Mouse (Mus musculus) ovary, adult 10 weeks (tissue): ENCODE results near the gene Mrpl9. TPM values are rescaled to one million over a fixed set of nuclear protein-coding genes. Genes with fewer than 3 reads are reported as not detected.

Source experiments
- polyA plus RNA-seq: library from polyadenylated mRNA; stranded (reverse); fragments of 350-450 nt; fragmentation: Illumina TruSeq; extraction: RNeasy Lipid Tissue Mini Kit (QIAGEN cat#74804); gene quantifications from one replicate; pipeline ENCODE4 v1.2.3, GENCODE M21; 2014

Mrpl9 gene
- 34.6 TPM for polyA plus RNA-seq

DNA sequence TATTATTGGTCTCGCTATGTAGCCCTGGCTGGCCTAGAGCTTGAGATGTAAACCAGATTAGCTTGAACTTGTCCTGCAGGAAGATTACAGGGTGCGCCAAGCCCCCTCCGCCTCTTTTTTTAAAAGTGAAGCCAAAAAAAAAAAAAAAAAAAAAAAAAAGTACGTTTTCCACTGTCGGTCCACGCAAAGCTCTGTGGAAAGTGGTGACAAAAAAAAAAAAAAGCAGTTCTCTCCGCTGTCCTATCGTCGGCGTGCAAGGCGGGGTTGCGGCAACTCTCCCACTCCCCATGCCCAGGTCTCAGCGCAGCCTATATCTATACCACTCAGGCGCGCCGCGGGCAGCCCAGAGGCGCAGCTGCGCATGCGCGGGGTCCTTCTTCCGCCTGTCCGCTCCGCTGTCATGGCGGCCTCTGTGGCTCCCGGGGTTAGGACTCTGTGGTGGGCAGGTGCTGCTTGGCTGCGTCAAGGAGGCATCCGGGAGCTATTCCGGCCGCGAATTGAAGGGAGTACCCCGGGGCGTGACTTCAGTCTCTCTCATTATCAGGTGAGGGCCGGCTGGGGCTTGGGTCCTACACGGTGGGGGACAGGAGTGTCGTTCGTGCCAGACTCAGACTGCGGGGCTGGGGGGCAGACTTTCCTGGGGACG, at the start of gene Mrpl9:
Gene Mrpl9, plus strand, starts transcription at position 368 of the 646 bp plus-strand sequence.

DNA sequence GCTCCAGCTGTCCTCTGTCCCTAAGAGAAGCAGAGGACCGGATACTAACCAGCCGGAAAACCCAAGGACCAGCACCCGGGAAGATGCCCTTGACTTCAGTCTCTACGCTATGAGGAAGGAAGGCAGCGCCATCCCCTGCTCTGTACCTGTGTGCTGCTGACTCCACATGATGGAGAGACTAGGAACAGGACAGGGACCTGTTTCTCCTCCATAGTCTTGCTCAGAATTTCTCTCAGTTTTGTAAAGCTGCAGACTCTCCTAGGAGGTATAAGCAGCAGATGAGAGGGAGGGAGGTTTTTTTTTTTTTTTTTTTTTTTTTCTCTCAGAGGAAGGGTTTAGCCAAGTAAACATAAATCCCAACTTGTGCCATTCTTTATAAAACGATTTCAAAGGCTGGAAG, 44.9 kb upstream of the Mrpl9 start, which contains the start of gene Lingo4:
Gene Lingo4, plus strand, starts transcription at position 301 of the 400 bp plus-strand sequence.

DNA sequence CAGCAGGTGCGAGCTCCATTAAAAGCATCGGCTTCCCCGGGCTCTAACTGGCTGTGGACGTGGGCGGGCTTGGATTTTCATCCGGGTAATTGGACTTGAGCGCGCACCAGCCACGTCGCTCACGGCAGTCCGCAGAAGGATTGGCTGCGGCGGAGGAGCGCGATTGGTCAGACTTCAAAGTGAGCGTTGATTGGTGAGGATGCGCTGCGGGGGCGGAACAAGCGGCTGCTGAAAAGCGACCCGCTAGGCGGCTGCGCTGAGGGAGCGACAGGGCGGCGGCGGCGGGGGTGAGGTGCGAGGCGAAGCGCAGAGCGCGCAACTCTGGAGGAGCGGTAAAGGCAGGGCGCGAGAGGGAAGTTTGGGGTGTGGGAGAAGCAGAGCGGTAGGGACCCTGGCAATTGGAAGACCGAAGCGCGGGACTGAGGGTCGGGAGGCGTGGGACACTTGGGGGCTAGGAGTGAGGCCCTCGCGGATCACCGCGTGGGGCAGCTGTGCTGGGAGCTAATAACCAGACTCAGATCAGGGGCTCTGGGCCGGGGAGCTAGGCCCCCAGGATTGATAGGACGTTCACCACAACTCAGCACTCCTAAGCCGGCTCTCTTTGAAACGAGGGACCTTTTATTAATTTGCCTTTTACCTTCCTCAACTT, 30.0 kb upstream of the Mrpl9 start, which contains the start of gene Tdrkh:
Gene Tdrkh, plus strand, starts transcription at position 243 of the 649 bp plus-strand sequence.

DNA sequence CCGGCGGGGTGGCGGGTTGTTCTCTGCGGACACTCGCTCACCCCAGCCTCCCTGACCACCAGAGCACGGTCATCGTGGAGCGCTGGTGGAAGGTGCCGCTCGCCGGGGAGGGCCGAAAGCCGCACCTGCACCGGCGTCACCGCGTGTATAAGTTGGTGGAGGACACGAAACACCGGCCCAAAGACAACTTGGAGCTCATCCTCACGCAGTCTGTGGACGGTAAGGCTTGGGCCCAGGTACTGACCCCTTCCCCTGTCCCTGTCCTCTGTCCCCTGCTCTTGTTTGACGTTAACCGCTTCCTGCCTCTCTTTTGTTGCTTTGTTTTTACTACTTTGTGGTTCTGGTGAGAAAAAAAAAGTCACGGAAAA, 463 bp downstream of the Mrpl9 start, which contains the start of gene Oaz3:
Gene Oaz3, minus strand, starts transcription at position 319 of the 368 bp plus-strand sequence.

DNA sequence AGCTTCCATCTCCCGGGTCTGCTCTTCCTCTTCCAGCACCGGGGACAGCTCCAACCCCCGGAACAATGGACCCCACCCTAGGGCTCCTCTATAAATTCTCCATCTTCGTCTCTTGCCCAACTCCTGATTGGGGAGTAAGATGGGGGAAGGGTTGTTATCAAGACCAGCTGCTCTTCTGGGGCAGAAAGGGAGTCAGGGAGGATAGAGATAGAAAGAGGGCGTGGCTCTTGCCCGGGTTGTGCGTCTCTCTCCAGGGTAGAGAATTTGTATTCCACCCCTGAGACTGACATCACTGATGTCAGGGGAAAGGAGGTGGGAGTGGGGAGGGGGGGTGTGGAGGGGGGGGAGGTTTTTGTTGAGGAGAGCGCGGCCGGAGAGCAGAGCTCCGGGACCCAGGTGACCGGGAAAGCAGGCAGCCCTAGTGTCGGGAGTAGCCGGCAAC, 34.9 kb downstream of the Mrpl9 start, which contains the start of gene Celf3:
Gene Celf3, plus strand, starts transcription at position 315 of the 442 bp plus-strand sequence.

DNA sequence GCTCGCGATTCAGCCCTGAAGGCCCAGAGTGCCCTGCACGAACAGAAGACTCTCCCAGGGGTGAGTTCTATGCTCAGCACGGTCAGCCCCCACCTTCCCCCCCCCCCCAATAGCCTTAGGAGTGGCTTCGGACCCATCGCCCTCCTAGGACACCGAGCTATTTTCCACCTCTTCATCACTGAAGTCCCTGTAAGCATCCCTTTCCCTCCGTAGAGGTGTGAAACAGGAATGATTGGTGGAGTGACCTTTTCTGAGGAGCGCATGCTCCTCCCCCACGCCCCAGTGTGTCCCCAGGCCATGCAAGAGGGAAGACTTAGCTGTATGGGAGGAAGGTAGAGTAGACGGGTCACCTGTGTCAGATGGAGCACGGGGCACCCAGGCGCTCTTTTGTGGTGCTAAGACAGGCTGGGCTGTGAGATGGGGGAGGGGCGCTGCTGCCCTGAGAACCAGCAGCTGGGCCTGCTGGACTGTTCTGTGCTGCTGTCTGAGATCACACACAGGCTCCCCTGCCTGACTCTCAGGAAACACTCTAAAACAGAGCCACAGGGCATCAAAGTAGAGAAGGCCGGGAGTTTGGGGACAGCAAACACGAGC, 37.3 kb downstream of the Mrpl9 start, which contains the start of gene Riiad1:
Gene Riiad1, minus strand, starts transcription at position 51 of the 594 bp plus-strand sequence.

Other genes starting within 250 kb of the Mrpl9 start
- gene Gm5286, start 246.6 kb upstream of the Mrpl9 start, polyA plus RNA-seq = 0.54 TPM
- gene Gm4778, start 179.3 kb upstream of the Mrpl9 start, polyA plus RNA-seq = not detected
- gene Them4, start 133.2 kb upstream of the Mrpl9 start, polyA plus RNA-seq = 18.2 TPM
- gene Them5, start 101.2 kb upstream of the Mrpl9 start, polyA plus RNA-seq = not detected
- gene C2cd4d, start 80.9 kb upstream of the Mrpl9 start, polyA plus RNA-seq = not detected
- 4.8 TPM for gene Rorc, start 70.5 kb upstream of the Mrpl9 start, polyA plus RNA-seq
- gene Lingo4, start 44.8 kb upstream of the Mrpl9 start, polyA plus RNA-seq = not detected
- gene Tdrkh, start 30.0 kb upstream of the Mrpl9 start, polyA plus RNA-seq = 8.3 TPM
- not detected for gene Oaz3, start 597 bp downstream of the Mrpl9 start, polyA plus RNA-seq
- not detected for gene Celf3, start 35.0 kb downstream of the Mrpl9 start, polyA plus RNA-seq
- 9.5 TPM for gene Riiad1, start 37.0 kb downstream of the Mrpl9 start, polyA plus RNA-seq
- gene Snx27, start 139.4 kb downstream of the Mrpl9 start, polyA plus RNA-seq = 69.9 TPM
- not detected for gene Gm10972, start 199.8 kb downstream of the Mrpl9 start, polyA plus RNA-seq
- gene Tuft1, start 215.6 kb downstream of the Mrpl9 start, polyA plus RNA-seq = 1.9 TPM